Mouse (Mus musculus): ENCODE results near the gene Pcolce2.
"Not testable (repeated sequence)": the region's sequence is repeated elsewhere in the genome, so short reads cannot be mapped to it uniquely, and the experiment has no call there.

The Pcolce2 gene

DNA sequence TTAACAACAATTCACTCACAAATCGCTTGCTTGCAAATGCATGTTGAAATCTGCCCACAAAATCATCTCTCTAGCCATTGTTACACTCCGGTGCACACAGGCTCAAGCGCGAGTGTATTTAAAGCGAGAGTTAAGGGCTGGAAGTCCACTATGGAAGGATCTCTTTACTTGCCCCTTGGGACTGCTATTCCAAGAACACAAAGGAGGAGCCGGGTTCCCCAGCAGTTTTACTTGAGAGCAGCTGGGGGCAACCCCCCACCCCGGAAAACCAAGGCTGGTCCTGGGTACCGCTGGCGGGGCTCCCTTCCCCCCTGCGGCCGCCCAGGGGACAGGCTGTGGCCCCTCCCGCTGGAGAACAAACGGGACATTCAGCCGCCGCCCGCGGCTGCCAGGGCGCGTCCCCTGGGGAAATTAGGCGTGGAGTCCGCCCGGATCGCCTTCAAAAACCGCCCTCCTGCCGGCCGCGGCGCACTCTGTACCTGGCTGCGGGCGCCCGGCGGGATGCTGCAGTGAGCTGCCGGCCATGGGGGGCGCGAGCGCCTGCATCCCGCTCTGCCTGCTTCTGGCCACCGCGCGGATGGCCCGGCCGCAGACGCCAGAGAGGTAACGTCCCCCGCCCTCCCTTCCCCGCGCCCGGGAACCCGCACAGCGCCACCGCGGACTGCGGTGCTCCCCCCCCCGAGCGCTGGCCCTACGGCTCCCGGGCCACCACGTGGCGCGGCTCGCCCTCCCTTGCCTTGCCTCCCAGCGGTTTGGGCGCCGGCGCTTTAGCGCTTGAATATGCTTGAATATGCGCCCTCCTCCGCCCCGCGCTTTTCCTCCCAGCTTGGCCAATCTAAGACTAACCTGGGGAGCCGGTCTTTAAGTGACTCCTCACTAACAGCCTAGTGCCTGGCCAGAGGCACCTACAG is at the start of gene Pcolce2:
TSS of gene Pcolce2 (plus strand) at position 331 of the 911 bp plus-strand sequence.
- peak; percentile 76 for DNase-seq (ENCODE audit: low spot score)

DNA sequence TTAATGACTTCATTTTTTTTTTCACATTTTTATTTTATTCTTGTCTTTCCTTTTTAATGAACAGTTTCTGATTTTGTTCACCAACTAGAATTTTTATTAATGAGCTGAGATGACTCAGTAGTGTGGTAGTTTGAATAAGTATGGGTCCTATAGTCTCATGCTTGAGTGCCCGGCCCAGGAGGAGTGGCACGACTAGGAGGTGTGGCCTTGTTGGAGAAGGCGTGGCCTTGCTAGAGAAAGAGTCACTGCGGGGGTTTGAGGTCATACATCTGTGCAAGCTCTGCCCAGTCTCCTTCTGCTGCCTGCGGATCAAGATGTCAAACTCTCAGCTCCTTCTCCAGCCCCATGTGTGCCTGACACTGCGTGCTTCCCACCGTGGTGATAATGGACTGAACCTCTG is 49.3 kb upstream of the Pcolce2 start:
- no peak for DNase-seq (ENCODE audit: low spot score)

DNA sequence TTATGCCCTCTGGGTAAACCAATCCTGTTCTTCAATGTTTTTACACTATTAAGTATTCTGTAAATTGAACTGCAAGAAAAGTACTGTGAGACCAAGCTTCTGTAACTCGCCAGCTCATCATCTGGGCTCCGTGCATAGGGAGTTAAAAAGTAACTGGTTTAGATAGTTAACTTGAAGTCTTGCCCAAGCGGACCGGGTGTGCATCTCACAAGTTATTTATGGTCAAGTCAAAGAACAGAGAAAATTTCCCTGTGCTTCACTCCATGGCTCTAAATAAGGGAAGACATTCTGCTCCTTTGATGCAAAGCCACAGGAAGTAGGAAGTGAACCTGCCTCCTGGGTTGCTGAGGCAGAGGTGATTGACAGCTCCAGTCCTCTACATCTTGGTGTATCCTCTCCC is 43.1 kb upstream of the Pcolce2 start:
- DNase-seq (ENCODE audit: low spot score) = no peak

DNA sequence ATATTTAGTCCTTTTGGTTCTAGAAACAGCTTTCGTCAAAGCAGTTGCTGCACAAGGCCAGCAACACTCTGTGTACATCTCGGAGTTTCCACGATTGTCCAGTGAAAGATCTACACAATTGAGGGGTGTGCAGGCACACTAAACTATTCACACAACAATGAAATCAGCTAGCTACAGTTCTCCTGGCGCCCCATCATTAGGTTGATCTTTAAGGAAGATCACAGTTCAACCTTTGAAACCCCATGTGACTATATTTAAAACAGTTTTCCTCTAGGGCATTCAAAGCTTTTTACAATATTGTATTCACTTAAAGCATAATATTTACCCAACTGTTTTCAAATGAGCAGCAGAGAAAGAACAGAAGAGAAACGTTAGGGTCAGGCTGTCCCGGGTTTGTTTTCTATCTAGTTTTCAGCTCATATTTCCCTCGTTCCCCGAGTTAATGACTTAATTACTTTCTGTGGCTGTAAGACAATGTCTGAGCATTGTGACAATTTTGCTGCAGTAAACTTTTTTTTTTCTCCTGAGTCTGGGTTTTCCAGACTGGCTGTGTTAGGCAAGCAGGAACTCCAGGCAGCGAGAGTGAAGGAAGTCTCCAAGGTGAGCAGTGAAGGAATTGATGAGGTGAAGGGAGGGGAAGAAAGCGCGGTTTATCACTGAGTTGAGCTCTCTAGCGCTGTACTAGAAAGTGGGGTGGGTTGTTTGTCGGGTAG is 39.8 kb upstream of the Pcolce2 start:
- DNase-seq (ENCODE audit: low spot score) = no peak

DNA sequence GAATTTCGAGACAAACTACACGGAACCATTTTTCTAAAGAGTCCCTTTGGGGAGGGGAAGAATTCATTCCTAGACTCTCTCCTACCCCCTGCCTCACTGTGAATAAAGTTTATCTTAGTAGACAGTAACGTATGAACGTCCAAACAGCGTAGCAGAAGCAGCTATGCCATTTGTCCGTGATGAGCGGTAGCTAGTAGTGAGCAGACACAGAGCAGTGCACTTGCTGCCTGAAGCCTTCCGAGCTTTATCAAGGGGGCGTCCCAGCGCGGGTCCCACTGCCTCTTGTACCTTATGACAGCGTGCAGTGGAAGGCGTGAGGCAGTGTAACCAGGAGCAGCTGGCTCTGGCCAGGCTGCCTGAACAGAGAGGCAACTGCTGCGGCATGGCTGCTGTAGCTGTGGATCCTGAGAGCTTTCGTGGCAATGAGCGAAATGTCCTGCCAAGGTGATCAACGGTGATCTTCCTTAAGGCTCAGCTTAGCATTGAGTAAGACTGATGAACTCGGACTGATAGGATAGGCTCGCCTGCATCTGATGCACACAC is 39.2 kb upstream of the Pcolce2 start:
- peak; percentile 20 for DNase-seq (ENCODE audit: low spot score)

DNA sequence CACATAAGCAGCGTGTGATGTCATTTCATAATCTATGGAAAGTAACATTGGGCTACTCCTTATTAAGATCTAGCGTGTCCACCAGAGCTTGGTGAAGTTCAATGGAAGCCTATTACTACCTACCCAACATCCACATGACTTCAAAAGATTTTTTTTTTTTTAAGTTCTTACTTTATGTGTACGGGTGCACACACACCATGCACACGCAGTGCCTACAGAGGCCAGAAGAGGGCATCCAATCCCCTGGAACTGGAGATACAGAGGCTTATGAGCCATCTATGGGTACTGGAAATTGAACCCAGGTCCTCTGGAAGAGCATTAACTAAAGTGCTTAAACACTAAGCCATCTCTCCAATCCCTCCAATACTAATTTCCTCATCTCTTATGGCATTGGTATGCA is 38.0 kb upstream of the Pcolce2 start:
- no peak for DNase-seq (ENCODE audit: low spot score)

DNA sequence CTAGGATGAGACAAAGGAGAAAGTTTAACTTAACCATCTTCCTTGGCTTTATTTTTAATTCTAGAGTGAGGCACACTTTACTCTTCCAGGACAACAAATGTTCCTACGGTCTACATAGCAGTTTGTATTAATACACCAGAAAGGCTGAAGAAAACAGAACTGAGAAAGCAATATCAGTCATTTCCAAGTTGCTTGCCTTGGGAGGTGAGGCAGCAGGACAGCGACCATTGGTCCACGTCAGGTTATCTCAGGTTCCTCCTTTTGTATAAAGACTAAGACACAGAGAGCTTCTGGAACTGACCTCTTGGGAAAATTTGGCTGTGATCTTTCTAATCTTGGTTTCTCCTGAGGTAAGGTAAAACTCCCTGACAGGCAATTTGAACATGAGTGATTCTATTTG is 34.6 kb upstream of the Pcolce2 start:
- no peak for DNase-seq (ENCODE audit: low spot score)

DNA sequence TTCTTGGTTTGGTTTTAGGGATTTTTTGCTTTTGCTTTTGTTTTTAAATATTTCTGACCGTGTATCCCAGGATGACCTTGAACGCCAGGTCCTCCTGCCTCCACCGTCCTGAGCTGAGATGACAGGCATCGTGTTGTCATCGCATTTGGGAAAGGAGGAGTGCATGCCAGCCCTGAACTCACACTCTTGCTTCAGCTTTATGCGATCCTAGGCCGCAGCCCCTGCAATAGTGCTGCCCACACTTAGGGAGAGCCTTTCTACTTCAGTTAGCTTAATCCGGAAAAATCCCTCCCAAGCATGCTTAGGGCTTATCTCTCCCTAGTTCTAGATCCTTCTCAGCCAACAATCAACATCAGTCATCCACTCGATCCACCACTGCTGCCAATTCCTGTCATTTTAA is 34.1 kb upstream of the Pcolce2 start:
- DNase-seq (ENCODE audit: low spot score) = no peak

DNA sequence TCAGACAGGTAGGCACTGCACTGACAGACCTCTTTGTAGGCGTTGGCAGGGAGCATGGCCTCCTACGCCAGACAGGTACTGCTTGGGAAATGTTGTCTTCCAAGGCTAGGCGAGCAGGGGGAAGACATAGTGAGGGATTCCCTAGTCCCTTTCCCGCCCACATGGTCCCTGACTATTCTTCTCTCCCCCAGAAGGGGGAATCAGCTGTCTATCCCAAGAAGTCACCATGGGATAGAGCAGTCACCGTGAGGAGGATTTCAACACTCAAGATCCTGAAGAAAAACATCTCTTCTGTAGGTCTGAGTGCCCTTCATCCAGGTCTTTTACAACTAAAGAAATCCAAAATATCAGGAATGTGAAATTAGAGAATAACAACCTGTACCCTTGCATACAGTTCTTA is 30.2 kb upstream of the Pcolce2 start:
- no peak for DNase-seq (ENCODE audit: low spot score)

DNA sequence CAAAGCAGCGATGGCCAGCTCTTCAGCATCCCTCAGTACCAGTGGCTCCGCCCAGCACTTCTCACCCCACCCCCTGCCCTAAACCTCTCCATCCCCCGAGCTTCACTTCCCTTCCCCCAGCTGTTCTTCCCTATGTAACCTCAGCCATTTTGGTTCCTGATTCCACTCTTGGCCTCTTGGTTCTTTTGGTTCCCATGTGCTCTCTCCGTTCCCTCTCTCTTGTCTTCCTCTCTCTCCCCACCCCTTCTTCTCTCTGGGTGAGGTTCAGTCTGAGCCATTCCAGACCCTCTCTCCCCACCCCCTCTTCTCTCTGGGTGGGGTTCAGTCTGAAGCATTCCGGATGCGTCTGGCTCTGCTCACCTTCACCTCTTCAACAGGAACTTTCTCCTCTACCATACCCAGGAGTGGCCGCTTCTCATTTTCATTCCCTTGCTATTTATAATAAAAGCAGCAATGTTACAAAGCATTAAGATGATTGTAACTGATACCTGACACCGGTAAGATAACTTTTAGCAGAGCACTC is 25.1 kb upstream of the Pcolce2 start:
- no peak for DNase-seq (ENCODE audit: low spot score)

DNA sequence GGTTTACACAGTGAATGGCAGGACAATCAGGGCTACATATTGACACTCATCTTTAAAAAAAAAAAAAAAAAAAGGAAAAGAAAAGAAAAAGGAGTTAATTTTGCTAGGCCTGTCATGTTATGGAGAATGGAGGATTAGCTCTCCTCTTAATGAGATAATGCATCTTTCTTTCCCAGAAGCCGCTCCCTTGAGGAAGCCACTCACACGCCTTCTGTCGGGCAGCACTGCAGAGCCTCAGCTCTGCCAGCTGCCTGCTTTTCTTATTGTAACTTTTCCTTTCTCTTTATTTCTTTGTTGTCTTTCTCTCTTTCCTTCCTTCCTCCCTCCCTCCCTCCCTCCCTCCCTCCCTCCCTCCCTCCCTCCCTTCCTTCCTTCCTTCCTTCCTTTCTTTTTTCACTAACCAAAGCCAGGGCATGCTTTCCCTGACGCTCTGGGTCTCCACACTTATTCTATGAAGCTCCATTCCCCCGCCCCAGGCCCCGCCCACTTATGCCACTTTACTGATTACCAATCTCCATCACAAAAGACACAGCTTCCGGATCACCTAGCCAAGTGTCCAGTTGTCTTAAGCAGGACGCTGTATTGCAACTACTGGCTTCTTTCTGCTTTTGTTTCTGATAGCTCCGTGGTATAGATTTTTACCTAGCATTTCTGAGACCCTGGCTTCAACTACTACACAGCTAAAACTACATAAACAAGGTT is 23.8 kb upstream of the Pcolce2 start:
- no peak for DNase-seq (ENCODE audit: low spot score)

DNA sequence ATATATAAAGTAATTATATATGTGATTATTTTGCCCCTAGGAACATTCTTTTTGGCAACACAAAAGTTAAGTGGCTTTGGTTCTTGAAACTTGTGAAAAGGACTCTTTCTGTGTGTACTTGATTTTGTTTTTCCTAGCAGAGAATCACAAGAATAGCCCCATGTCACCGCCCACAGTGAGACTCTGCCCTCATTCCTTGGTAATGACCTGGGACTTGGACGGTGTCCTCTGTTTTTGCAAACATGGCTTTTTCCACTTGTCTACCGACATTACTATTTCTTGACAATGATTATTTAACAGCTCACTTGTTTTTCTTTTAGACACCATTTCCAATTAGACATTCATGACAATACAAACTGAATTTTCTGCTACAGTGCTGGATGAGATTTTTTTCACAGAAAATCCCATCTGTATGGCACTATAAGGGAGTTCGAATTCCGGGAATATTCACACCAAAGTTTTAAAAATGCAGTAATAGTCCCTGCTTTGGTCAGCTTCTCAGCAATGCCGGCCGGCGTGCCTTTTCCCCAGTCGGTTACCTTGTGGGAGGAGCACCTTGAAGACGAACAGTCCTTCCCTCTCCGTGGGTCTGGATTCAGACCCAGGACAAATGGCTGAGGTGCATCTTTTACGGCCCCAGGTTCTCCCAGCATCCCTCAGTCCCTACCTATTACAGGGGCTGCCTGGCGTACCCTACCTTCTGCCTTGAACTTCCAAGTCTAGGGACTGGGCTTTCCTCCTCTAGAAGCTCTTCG is 22.4 kb upstream of the Pcolce2 start:
- no peak for DNase-seq (ENCODE audit: low spot score)

DNA sequence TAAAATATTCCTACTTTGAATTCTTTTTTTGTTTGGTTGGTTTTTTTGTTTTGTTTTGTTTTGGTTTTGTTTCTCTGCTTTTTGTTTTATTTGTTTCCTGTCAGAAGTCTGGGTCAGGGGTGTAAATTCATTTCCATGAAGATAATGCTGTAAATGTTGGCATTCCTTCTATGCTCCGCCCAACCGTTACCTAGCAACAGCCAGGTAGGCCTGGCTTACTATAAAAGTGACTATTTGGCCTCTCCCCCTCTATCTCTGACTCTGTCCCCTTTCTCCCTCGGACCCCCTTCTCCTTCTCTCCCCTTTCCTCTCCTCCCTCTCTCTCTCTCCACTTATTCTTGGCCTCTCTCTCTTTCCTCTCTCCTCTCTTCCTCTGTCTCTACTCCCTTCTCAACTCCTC is 21.4 kb upstream of the Pcolce2 start:
- no peak for DNase-seq (ENCODE audit: low spot score)

DNA sequence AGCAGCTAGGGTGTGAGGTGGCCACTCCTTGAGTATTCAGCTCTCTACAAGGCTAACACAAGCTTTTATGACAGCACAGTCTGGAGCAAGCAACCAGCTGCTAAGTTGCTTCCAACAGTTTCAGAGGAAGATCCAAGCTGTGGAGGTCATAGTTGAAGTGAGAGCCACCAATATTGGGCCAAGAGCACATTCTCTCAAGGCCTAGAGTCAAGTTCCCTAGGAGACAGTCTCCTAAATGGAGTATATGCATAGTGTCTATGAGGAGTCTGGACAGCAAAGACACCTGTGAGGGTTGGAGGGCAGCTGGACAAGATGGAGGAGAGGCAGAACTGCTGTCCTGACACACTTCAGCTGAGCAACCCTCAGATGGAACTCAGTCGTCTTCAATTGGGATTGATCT is 18.8 kb upstream of the Pcolce2 start:
- DNase-seq (ENCODE audit: low spot score) = no peak

DNA sequence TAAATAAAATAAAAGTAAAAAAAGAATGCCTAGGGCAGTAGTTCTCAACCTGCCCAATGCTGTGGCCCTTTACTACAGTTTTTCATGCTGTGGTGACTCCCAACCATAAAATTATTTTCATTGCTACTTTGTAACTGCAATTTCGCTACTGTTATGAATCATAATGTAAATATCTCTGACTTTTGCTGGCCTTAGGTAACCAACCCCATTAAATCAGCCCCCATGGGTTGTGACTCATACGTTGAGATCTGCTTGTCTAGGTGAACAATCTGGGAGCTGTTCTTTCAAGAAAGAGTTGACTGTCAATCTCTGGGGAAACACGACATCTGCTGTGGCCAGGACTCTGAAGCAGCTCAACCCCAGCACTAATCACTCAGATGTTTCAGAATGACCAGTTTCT is 13.3 kb upstream of the Pcolce2 start:
- DNase-seq (ENCODE audit: low spot score) = no peak

DNA sequence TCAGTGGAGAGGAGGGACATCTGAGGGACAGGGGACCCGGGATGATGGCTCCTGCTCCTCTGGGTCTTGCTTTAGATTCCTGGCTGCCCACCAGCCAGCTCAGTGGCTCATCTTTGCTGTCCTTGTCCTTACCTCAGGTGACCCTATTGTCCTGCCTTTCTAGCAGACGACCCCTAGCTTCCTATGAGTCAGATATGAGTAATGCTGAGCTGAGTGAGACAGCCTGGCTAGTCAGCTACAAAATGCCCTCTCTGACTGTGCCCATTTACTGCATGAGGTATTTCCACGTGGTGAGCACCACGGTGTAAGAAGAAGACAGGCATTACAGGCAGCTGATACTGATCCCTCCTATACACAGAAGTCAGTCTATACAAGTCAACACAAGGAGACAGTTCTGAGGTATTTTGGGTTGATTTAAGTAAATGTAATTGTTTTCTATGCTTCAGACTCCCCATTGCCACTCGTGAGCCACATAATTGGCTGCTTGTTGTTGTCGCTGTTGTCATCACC is 8.9 kb upstream of the Pcolce2 start:
- no peak for DNase-seq (ENCODE audit: low spot score)

DNA sequence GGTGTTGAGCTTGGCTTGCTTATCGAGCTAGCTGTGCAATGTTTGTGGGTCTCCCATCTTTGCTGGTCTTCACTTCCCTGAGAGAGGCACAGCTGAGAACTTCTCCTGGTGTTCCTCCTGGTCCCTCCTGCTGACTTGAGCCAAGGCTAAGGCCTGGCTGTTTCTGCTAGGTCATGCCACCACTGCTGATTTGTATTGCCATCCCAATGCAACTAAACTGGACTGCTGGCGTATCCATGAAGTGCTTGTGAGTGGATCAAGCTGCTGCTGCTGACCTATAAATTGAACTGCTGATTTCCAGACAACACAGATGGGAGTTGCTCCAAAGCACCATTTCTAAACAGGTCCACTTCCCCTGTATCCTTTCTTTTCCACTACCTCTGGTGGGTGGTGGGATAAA is 7.8 kb upstream of the Pcolce2 start:
- DNase-seq (ENCODE audit: low spot score) = not testable (repeated sequence)

DNA sequence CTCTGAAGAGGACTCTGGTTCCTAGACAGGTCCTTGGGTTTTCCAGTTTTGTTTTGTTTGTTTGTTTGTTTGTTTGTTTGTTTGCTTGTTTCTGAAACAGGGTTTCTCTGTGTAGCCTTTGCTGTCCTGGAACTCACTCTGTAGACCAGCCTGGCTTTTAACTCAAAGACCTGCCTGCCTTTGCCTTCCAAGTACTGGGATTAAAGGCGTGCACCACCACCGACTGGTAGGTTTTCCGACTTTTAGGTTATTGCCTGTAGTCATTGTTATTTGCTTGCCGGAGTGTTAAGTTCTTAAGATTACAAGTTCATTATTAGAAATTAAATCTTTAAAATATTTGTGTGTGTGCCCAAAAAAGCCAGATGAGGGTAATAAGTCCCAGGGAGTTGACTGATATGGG is 1.0 kb upstream of the Pcolce2 start:
- DNase-seq (ENCODE audit: low spot score) = no peak

DNA sequence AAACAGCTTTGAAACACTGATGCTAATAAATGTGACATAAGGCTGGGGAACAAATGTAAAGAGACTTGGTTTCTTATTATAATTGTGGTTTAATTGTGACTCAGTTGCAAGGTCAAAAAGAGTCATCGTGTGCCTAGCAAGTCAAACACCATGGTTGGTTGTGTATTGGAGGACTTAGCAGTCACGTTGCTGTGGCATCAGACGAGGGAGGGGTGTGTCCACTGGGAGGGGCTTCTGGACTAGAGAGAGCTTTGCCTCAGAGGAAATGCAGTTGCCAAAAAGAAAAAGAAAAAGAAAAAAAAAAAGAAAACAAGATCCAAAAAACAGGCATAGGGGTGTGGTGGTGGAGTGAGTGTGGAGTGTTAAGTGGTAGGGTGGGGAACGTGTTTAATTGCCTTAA is 2.5 kb downstream of the Pcolce2 start:
- DNase-seq (ENCODE audit: low spot score) = no peak

DNA sequence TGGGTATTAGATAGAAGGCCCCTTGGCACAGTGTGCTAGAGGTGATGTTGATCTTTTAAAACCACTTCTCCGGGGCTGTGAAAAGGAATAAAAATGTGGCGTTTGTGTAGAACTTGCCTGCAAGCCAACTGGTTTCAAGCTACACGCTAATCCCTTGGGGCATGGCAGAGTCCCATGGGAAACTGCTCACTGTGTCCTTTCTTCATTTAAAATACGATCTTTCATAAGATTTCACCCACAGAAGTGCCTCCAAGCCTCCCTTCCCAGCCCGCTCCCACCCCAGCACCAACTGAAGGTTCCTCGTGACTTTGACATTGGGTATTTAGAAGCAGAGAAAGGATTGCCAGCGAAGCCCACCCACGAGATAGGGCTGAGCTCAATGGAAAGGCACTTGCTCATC is 8.5 kb downstream of the Pcolce2 start:
- DNase-seq (ENCODE audit: low spot score) = no peak

DNA sequence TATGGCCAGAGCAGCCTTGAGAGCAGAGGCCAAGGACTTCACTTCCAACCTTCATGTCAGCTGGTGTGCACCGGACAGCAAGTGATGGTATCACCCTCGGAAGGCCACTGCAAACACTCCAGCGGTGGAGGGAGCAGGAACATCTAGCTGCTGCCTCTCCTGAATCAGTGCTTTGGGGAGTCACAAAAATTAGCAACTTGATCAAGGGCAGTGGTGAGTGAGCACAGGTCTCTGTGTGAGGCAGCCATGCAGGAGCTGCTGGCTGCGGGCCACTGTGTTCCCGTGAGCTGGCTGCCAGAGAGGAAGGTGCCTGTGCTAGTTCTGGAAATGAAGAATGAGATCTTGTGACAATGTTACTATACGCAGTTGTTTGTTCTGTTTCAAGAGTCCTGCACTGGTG is 16.0 kb downstream of the Pcolce2 start:
- DNase-seq (ENCODE audit: low spot score) = no peak
